In the genomic region with DNA sequence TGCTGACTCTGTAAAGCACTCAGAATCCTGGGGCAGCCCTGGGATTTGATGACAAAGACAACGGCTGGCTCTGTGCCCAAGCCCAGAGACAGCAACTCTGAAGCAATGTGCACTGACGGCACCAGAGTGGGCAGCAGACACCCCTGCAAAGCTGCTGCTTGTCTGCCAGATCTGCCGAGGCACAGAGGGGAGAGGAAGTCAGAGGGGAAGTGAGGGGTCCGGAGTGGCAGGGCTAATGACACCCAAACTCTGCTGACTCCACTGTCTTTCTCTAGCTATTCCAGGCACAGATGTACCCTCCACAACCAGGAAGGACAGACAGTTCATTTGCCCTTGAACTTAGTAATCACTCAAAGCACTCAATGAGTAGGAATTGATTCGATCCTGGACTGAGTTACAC, we compare ENCODE assay signal across 9 mouse cellular contexts. TPM values are rescaled to one million over a fixed set of nuclear protein-coding genes. Genes with fewer than 3 reads are reported as not detected.
DNase-seq lines count a peak whose midpoint lies in the region; ATAC-seq and TF ChIP-seq lines count a peak whose summit lies in the region.
"Had no signal": no experiment of that assay in that cellular context is flagged by ENCODE, and none has a peak within 500 bp of the region (broad histone marks: within the 10 kb centered on the region; RNA-seq: fewer than 3 reads in every experiment).

No protein-coding gene starts in this region.

- TF ChIP-seq POLR2A in kidney, adult 2 months (IDR thresholded peaks at IDR 0.05; ENCODE audit: low read depth, low read length) = no peak

- H3K9me3 ChIP-seq in midbrain, postnatal 0 days (ENCODE audit: low read length) = no peaks in the 10 kb centered on the region
- H3K9me3 ChIP-seq: embryonic facial prominence, embryonic 15.5 days had no signal

- no peak overlapping the region for H3K27ac ChIP-seq in kidney, adult 2 months (ENCODE audit: insufficient read depth, low read depth, low read length)
- no peak overlapping the region for H3K27ac ChIP-seq in midbrain, postnatal 0 days (ENCODE audit: low read depth, low read length)
- H3K27ac ChIP-seq: embryonic facial prominence, embryonic 15.5 days had no signal

- no peak overlapping the region for H3K9ac ChIP-seq in midbrain, postnatal 0 days (replicated peaks; ENCODE audit: low read length, poor library complexity, severe bottlenecking)
- H3K9ac ChIP-seq: embryonic facial prominence, embryonic 15.5 days had no signal

- ATAC-seq in midbrain, postnatal 0 days (ENCODE audit: low FRiP score) = no peak
- ATAC-seq in activated CD4-positive, CD25-positive, alpha-beta regulatory T cell, adult 4 months = no peak

- TF ChIP-seq CTCF in kidney, adult 2 months (conservative IDR thresholded peaks at IDR 0.05; ENCODE audit: insufficient read depth, insufficient read length, low read depth, low read length) = no peak
- TF ChIP-seq CTCF in midbrain, postnatal 0 days (IDR thresholded peaks at IDR 0.05) = no peak

- no peaks in the 10 kb centered on the region for H3K4me1 ChIP-seq in kidney, adult 2 months (ENCODE audit: control insufficient read depth, insufficient read depth, low read length)
- H3K4me1 ChIP-seq in midbrain, postnatal 0 days (ENCODE audit: insufficient read depth, low read length) = no peaks in the 10 kb centered on the region
- H3K4me1 ChIP-seq: embryonic facial prominence, embryonic 15.5 days had no signal

- no peak overlapping the region for H3K4me3 ChIP-seq in kidney, adult 2 months (ENCODE audit: insufficient read depth, low read depth, low read length)
- H3K4me3 ChIP-seq in midbrain, postnatal 0 days (ENCODE audit: low read depth, low read length) = no peak overlapping the region
- H3K4me3 ChIP-seq: embryonic facial prominence, embryonic 15.5 days had no signal

- no peaks in the 10 kb centered on the region for H3K27me3 ChIP-seq in kidney, adult 2 months (replicated peaks; ENCODE audit: control insufficient read depth, insufficient read depth, low read length)
- no peaks in the 10 kb centered on the region for H3K27me3 ChIP-seq in midbrain, postnatal 0 days (ENCODE audit: insufficient read depth, low read length)
- H3K27me3 ChIP-seq: embryonic facial prominence, embryonic 15.5 days had no signal

- DNase-seq in kidney, postnatal 4 days = peak; percentile 37 to 44
- DNase-seq in kidney, adult 2 months = no peak
- peak; percentile 76 for DNase-seq in adrenal gland, postnatal 10 days
- DNase-seq in gastrocnemius, postnatal 25 days = peak; percentile 48
- DNase-seq in layer of hippocampus, postnatal 10 days (ENCODE audit: low spot score in 2 of 2) = peak; percentile 48 to 52
- DNase-seq in midbrain, postnatal 0 days (ENCODE audit: low spot score) = peak; percentile 80
- no peak for DNase-seq in embryo, embryonic 11 days

- WGBS in kidney, adult 2 months = 47% methylated on average over 5 of the region's 5 CpGs
- 51% methylated on average over 5 of the region's 5 CpGs for WGBS in midbrain, postnatal 0 days

- no peak overlapping the region for H3K4me2 ChIP-seq in midbrain, postnatal 0 days (ENCODE audit: low read depth, low read length, poor library complexity, severe bottlenecking)
- H3K4me2 ChIP-seq: embryonic facial prominence, embryonic 15.5 days had no signal

- H3K36me3 ChIP-seq in kidney, adult 2 months (ENCODE audit: control insufficient read depth, insufficient read depth, low read length) = no peaks in the 10 kb centered on the region
- H3K36me3 ChIP-seq in midbrain, postnatal 0 days (ENCODE audit: insufficient read depth, low read length) = no peaks in the 10 kb centered on the region
- H3K36me3 ChIP-seq: embryonic facial prominence, embryonic 15.5 days had no signal

RNA-seq across cellular contexts. Expression of a gene that starts 33.7 kb away (rescaled TPM):
- polyA plus RNA-seq in kidney, adult 2 months (2012; rRNA removed) = 124 and 188 TPM in 2 replicates
- 100 to 1,000 TPM; 258 to 267 TPM for total RNA-seq in adrenal gland, postnatal 10 days (2021)
- total RNA-seq in gastrocnemius, postnatal 25 days (2021) = 100 to 1,000 TPM in 1 of 2 experiments, 10 to 100 TPM in 1; 91.4 to 118 TPM
- 100 to 1,000 TPM; 357 to 372 TPM for total RNA-seq in layer of hippocampus, postnatal 10 days (2021)
- total RNA-seq in midbrain, postnatal 0 days (2014; rRNA removed) = 206 and 254 TPM in 2 replicates
- 459 and 473 TPM in 2 replicates for polyA plus RNA-seq in midbrain, postnatal 0 days (2015; fragmentation: Nextera tagmentation; extraction: Ambion mirVana)
- polyA plus RNA-seq in activated CD4-positive, CD25-positive, alpha-beta regulatory T cell, adult 4 months (2017; shearing (Covaris generic)) = 100 to 1,000 TPM; 204 to 248 TPM

RNA-seq across cellular contexts. Expression of a gene that starts 39.9 kb away (rescaled TPM):
- 4.5 and 5.1 TPM in 2 replicates for polyA plus RNA-seq in kidney, adult 2 months (2012; rRNA removed)
- total RNA-seq in adrenal gland, postnatal 10 days (2021) = 10 to 100 TPM; 16.8 to 18.9 TPM
- total RNA-seq in gastrocnemius, postnatal 25 days (2021) = 1 to 10 TPM; 3.1 to 3.4 TPM
- total RNA-seq in layer of hippocampus, postnatal 10 days (2021) = 10 to 100 TPM; 44.1 to 45.8 TPM
- 15.2 and 20.7 TPM in 2 replicates for total RNA-seq in midbrain, postnatal 0 days (2014; rRNA removed)
- 5.3 and 7.1 TPM in 2 replicates for polyA plus RNA-seq in midbrain, postnatal 0 days (2015; fragmentation: Nextera tagmentation; extraction: Ambion mirVana)
- 10 to 100 TPM; 16.9 to 19.3 TPM for polyA plus RNA-seq in activated CD4-positive, CD25-positive, alpha-beta regulatory T cell, adult 4 months (2017; shearing (Covaris generic))

Comparison
In these comparisons a context has a peak if more than half of its experiments do, and no peak if none do; other contexts are left out.
1. DNase-seq: peak in kidney, postnatal 4 days (2 of 2), adrenal gland, postnatal 10 days (single experiment), gastrocnemius, postnatal 25 days (single experiment), layer of hippocampus, postnatal 10 days (2 of 2) and midbrain, postnatal 0 days (single experiment); none in kidney, adult 2 months (single experiment) and embryo, embryonic 11 days (single experiment).